Mouse (Mus musculus) cortical plate, adult 2 months (tissue): Measurements from ENCODE around the gene Iqck. TPM values are rescaled to one million over a fixed set of nuclear protein-coding genes. Genes with fewer than 3 reads are reported as not detected.
A peak's percentile ranks its signal among the peaks of the same experiment; 100 is the strongest.

Source experiments
- H3K27ac ChIP-seq: fragments of 200-500 bp; 2 replicates; pipeline ENCODE4 v1.5.1; 2012; ENCODE audit warnings: low read length, control low read depth, inconsistent platforms; ENCODE audit not compliant: insufficient read depth
- H3K4me1 ChIP-seq: fragments of 200-500 bp; 2 replicates; pipeline ENCODE4 v1.6.1; 2011; ENCODE audit warnings: low read length; ENCODE audit not compliant: control insufficient read depth, insufficient read depth
- H3K4me3 ChIP-seq: fragments of 200-500 bp; 2 replicates; pipeline ENCODE4 v1.5.1; 2011; ENCODE audit warnings: mild to moderate bottlenecking, low read length, control low read depth; ENCODE audit not compliant: insufficient read depth
- CTCF ChIP-seq: fragments of 200-500 bp; IDR thresholded peaks from 2 replicates; pipeline ENCODE4 v1.5.1; 2011; ENCODE audit warnings: mild to moderate bottlenecking, control low read depth, low read length; ENCODE audit not compliant: insufficient read depth; ENCODE audit errors: extremely low read depth
- POLR2A ChIP-seq: fragments of 200-500 bp; IDR thresholded peaks from 2 replicates; pipeline ENCODE4 v1.6.1; 2011; ENCODE audit warnings: mild to moderate bottlenecking, low read length, control low read depth; ENCODE audit not compliant: insufficient read depth; ENCODE audit errors: extremely low read depth
- polyA plus RNA-seq: library from polyadenylated mRNA; depleted of rRNA; stranded (reverse); fragments of >200 nt; gene quantifications from 2 replicates; pipeline ENCODE4 v1.2.3, GENCODE M21; 2012

Iqck gene
- polyA plus RNA-seq, 1 experiment, result 8.0 TPM

DNA sequence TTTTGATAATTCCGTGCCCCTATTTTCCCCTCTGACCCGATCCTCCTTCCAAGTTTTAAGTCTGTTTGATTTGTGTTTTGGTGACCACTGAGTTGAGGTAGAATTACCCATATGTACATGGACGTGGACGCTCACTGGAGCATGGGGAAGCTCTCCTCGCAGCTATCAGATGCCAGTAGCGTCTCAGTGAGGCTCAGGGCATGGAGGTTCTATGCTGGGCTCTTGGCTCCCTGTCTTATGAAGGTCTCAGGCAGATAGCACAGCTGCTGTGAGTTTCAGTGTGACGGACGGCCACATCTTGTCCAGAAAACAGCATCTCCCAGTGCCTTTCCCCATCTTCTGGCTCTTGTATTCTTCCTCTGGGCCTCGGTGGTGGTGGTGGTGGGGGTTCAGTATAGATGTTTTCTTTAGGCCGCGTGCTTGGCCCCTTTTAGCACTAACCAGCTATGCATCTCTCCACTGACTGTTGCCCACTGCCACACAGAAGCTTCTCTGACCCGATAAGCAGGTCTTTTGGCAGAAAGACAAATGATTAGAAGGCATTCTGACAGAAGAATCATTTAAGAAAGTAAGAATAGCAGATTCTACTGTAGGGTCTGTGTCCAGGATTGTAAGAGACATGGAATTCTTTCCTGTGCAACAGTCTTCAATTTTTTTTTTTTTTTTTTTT is 33.5 kb upstream of the Iqck start:
- no peak overlapping the region for H3K4me3 ChIP-seq
- H3K27ac ChIP-seq, result no peak overlapping the region
- peaks cover 1% of the 10 kb centered on the region; the same call in 1 of the 2 replicates for H3K4me1 ChIP-seq
- no peak for TF ChIP-seq CTCF
- no peak for TF ChIP-seq POLR2A

DNA sequence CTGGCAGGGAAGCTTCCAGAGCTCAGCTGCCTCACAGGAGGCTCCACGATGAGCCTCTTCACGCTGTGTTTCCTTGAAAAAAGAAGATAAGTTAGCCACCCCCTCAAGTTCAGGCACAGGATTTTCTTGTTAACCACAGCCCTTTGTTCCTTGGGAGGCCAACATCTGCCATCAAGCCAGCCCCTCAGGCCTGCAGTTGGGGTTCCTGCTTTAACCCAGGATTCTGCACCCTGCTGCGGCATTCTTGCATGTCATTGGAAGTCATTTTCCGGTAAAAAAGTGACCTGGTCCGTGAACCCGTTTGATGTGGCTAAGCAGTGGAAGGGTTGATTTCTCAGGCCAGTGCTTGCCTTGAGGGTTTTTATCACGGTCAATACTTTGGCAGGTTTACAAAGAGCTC is 31.1 kb upstream of the Iqck start:
- no peak for TF ChIP-seq CTCF
- no peak for TF ChIP-seq POLR2A

DNA sequence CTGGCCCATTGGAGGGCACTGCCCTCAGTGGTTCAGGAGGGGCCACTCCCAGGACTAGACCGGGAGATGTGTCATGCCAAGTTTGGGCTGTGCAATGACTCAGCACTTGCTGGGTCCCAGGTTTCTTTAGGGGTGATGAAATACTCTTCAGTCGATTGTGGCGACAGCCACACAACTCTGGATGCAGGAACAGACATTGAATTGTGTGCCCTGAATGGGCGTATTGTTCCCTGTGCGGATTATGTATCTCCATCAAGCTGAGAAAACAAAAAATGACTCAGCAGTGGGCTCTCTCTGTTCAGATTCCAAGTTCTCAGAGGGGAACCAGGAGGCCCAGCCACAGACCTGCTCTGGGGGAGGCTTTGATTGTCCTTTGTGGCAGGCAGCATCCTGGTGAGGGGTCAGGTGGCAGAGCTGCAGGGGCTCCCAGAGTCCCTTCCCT is 27.6 kb upstream of the Iqck start:
- Histone ChIP-seq H3K4me3 (no peak overlapping the region), H3K27ac (no peak overlapping the region), H3K4me1 (peaks cover 2% of the 10 kb centered on the region)
- TF ChIP-seq CTCF, result no peak
- TF ChIP-seq POLR2A, result no peak

More for the DNA sequence above, 31.1 kb upstream of the Iqck start:
- Histone ChIP-seq H3K27ac (no peak overlapping the region), H3K4me1 (peaks cover 4% of the 10 kb centered on the region), H3K4me3 (no peak overlapping the region)

DNA sequence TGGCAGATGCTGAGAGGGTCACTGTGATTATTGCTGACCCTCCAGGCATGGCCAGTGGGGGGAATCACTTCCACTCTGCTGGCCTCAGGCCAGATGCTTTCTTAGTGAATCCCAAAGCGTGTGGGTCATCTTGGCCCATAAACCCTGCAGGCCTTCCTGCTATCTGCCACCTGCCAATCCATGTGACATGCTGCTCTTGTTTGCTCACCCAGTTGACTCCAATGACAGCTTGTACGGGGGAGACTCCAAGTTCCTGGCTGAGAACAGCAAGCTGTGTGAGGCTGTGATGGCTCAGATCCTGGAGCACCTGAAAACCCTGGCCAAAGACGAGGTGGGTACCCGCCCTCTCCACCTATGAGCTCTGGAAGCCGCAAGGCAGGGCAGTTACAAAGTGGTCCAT is 17.7 kb upstream of the Iqck start:
- Histone ChIP-seq H3K27ac (no peak overlapping the region), H3K4me3 (no peak overlapping the region), H3K4me1 (peaks cover 2% of the 10 kb centered on the region)
- TF ChIP-seq POLR2A (no peak), CTCF (no peak)

GRCm38 (mm10) chr7:118841030-118841745 is 14.4 kb upstream of the Iqck start:
- Histone ChIP-seq H3K4me3 (no peak overlapping the region), H3K4me1 (peaks cover 2% of the 10 kb centered on the region), H3K27ac (peak overlapping the region; percentile 17; the same call in 1 of the 2 replicates)
- no peak for TF ChIP-seq CTCF
- no peak for TF ChIP-seq POLR2A

- H3K27ac ChIP-seq, result no peak overlapping the region
- peaks cover 2% of the 10 kb centered on the region for H3K4me1 ChIP-seq
- TF ChIP-seq CTCF, result 0 out of 2 replicates have a peak, but pooled peaks have one; percentile 7
- no peak for TF ChIP-seq POLR2A
- H3K4me3 ChIP-seq, result no peak overlapping the region
Measured at GRCm38 (mm10) chr7:118841796-118842195, 13.8 kb upstream of the Iqck start.

- H3K27ac ChIP-seq, result no peak overlapping the region
Measured at GRCm38 (mm10) chr7:118842938-118843337, 12.6 kb upstream of the Iqck start.

DNA sequence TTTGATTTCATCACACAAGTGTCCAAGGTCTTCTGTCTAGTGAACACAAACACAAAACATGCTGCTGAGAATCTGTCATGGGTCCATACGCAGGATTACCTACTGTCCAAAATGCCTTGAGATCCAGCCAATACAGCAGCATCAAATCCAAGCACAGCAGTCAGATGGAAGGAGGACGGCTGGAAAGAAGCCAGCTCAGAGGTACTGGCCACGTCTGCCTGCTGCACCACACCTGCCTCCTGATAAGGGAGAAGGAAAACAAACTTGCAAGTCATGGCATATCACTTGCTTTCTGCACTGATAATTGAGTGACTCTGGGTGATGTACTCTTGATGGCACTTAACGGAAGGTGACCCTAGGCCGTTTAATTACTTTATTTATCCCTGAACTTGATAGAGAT is 10.4 kb upstream of the Iqck start:
- Histone ChIP-seq H3K4me1 (peaks cover 2% of the 10 kb centered on the region), H3K4me3 (no peak overlapping the region), H3K27ac (no peak overlapping the region)
- no peak for TF ChIP-seq POLR2A
- TF ChIP-seq CTCF, result no peak

More at GRCm38 (mm10) chr7:118842938-118843337, 12.6 kb upstream of the Iqck start:
- Histone ChIP-seq H3K4me3 (no peak overlapping the region), H3K4me1 (peaks cover 2% of the 10 kb centered on the region)
- TF ChIP-seq CTCF (no peak), POLR2A (no peak)

- no peak for TF ChIP-seq CTCF
- TF ChIP-seq POLR2A, result no peak
- Histone ChIP-seq H3K4me1 (peaks cover 4% of the 10 kb centered on the region), H3K4me3 (no peak overlapping the region), H3K27ac (no peak overlapping the region)
Measured at GRCm38 (mm10) chr7:118846329-118846728, 9.2 kb upstream of the Iqck start.

GRCm38 (mm10) chr7:118848796-118849195 is 6.8 kb upstream of the Iqck start:
- TF ChIP-seq CTCF (no peak), POLR2A (no peak)
- H3K27ac ChIP-seq, result no peak overlapping the region
- H3K4me1 ChIP-seq, result peaks cover 4% of the 10 kb centered on the region
- H3K4me3 ChIP-seq, result no peak overlapping the region
